Mouse (Mus musculus) left cerebral cortex, postnatal 14 days (tissue): ENCODE data around the gene Atp1b2. TPM values are rescaled to one million over a fixed set of nuclear protein-coding genes. Genes with fewer than 3 reads are reported as not detected.

Source experiments
- DNase-seq, 2 experiments: peaks; one replicate each; pipeline ENCODE4 v3.0.0; 2021 to 2022; ENCODE audit warnings: low spot score in 2 of 2, mixed read lengths in 1 of 2
- intact Hi-C: fragments of 180-260 bp; cut with DNase I; formaldehyde crosslinking; loops from one replicate; pipeline ENCODE4 v1.15.1; 2025
- microRNA-seq, 2 experiments: library from miRNA; unstranded; fragments of <30 nt; microRNA quantifications; one replicate each; pipeline ENCODE4 v1.2.0; 2022
- total RNA-seq, 2 experiments: library from RNA; stranded (reverse); gene quantifications; 2 replicates each; pipeline ENCODE4 v1.2.3; 2021

Gene Atp1b2
- total RNA-seq, 2 experiments from 2014 or later, result 451 to 452 TPM

GRCm38 (mm10) chr11:69558756-69559155 lies 47.0 kb downstream of the Atp1b2 start:
- intact Hi-C loops, result no loop called here
- no peak for DNase-seq

- intact Hi-C loops, result no loop called here
These were observed 48.3 kb downstream of the Atp1b2 start for GRCm38 (mm10) chr11:69557381-69557958.

GRCm38 (mm10) chr11:69554539-69555140 lies 51.1 kb downstream of the Atp1b2 start:
- DNase-seq, result no peak
- intact Hi-C loops, result no loop called here

More at GRCm38 (mm10) chr11:69557381-69557958, 48.3 kb downstream of the Atp1b2 start:
- peak in 1 of 2 experiments; percentile 65 for DNase-seq

GRCm38 (mm10) chr11:69553341-69553721 lies 52.4 kb downstream of the Atp1b2 start:
- intact Hi-C loops, result no loop called here
- no peak for DNase-seq

GRCm38 (mm10) chr11:69552622-69553340 lies 53.0 kb downstream of the Atp1b2 start:
- peak; percentile 64 to 86 for DNase-seq
- intact Hi-C loops, result no loop called here

- intact Hi-C loops, result no loop called here
- no peak for DNase-seq
These were observed 54.4 kb downstream of the Atp1b2 start for GRCm38 (mm10) chr11:69551310-69551709.

Small RNAs within 50 kb of the gene (microRNA-seq; reads per million reads assigned to microRNA genes)
- 0 reads per million in 2 experiments for gene Mir467f

Other genes starting within 250 kb of the Atp1b2 start
- 100 to 1,000 TPM; 531 to 563 TPM for gene Chd3, start 236.5 kb downstream of the Atp1b2 start, total RNA-seq
- gene Naa38, start 210.5 kb downstream of the Atp1b2 start, total RNA-seq, result 100 to 1,000 TPM in 1 of 2 experiments, 10 to 100 TPM in 1; 92.0 to 106 TPM
- gene Cyb5d1, start 210.3 kb downstream of the Atp1b2 start, total RNA-seq, result 10 to 100 TPM; 36.8 to 42.0 TPM
- 1 to 10 TPM; 2.6 to 2.9 TPM for gene Tmem88, start 207.7 kb downstream of the Atp1b2 start, total RNA-seq
- 10 to 100 TPM; 33.0 to 33.3 TPM for gene Kdm6b, start 192.3 kb downstream of the Atp1b2 start, total RNA-seq
- gene Dnah2, start 56.8 kb downstream of the Atp1b2 start, total RNA-seq, result 1 to 10 TPM; 3.5 to 3.6 TPM
- 100 to 1,000 TPM in 1 of 2 experiments, 10 to 100 TPM in 1; 71.8 to 100 TPM for gene Efnb3, start 45.7 kb downstream of the Atp1b2 start, total RNA-seq
- gene Wrap53, start 25.7 kb downstream of the Atp1b2 start, total RNA-seq, result 1 to 10 TPM; 6.9 to 8.3 TPM
- 10 to 100 TPM; 21.2 to 21.9 TPM for gene Trp53, start 25.6 kb downstream of the Atp1b2 start, total RNA-seq
- gene Shbg, start 12.0 kb upstream of the Atp1b2 start, total RNA-seq, result not detected
- gene Sat2, start 16.1 kb upstream of the Atp1b2 start, total RNA-seq, result 10 to 100 TPM in 1 of 2 experiments, 1 to 10 TPM in 1; 9.9 to 10.2 TPM
- gene Fxr2, start 27.0 kb upstream of the Atp1b2 start, total RNA-seq, result 100 to 1,000 TPM; 107 TPM
- gene Sox15, start 49.4 kb upstream of the Atp1b2 start, total RNA-seq, result not detected
- 10 to 100 TPM; 77.6 to 83.7 TPM for gene Mpdu1, start 56.7 kb upstream of the Atp1b2 start, total RNA-seq
- 10 to 100 TPM; 13.5 to 13.8 TPM for gene Cd68, start 60.2 kb upstream of the Atp1b2 start, total RNA-seq
- 100 to 1,000 TPM; 368 to 371 TPM for gene Eif4a1, start 66.5 kb upstream of the Atp1b2 start, total RNA-seq
- 100 to 1,000 TPM in 1 of 2 experiments, 10 to 100 TPM in 1; 91.5 to 102 TPM for gene Senp3, start 76.1 kb upstream of the Atp1b2 start, total RNA-seq
- gene Tnfsf13, start 79.8 kb upstream of the Atp1b2 start, total RNA-seq, result 1 to 10 TPM; 1.7 to 2.0 TPM
- gene Tnfsf12, start 89.9 kb upstream of the Atp1b2 start, total RNA-seq, result 1 to 10 TPM; 5.8 to 7.6 TPM
- under 1 TPM; 0.81 to 0.95 TPM for gene Tnfsfm13, start 90.2 kb upstream of the Atp1b2 start, total RNA-seq
- 10 to 100 TPM; 54.3 to 54.4 TPM for gene Polr2a, start 152.7 kb upstream of the Atp1b2 start, total RNA-seq
- not detected for gene Slc35g3, start 156.0 kb upstream of the Atp1b2 start, total RNA-seq
- gene Zbtb4, start 160.0 kb upstream of the Atp1b2 start, total RNA-seq, result 10 to 100 TPM; 71.1 to 86.9 TPM
- under 1 TPM; 0.76 to 0.79 TPM for gene Chrnb1, start 190.0 kb upstream of the Atp1b2 start, total RNA-seq
- 10 to 100 TPM; 15.4 to 20.4 TPM for gene Fgf11, start 195.9 kb upstream of the Atp1b2 start, total RNA-seq
- gene Tmem102, start 199.7 kb upstream of the Atp1b2 start, total RNA-seq, result not detected
- not detected for gene Gm39566, start 209.4 kb upstream of the Atp1b2 start, total RNA-seq
- not detected for gene Spem2, start 212.5 kb upstream of the Atp1b2 start, total RNA-seq
- gene Spem1, start 216.2 kb upstream of the Atp1b2 start, total RNA-seq, result under 1 TPM in 1 of 2 experiments, not detected in 1; 0.32 TPM
- gene Nlgn2, start 231.8 kb upstream of the Atp1b2 start, total RNA-seq, result 100 to 1,000 TPM; 277 to 281 TPM
- gene Tmem256, start 232.6 kb upstream of the Atp1b2 start, total RNA-seq, result 100 to 1,000 TPM; 160 to 167 TPM
- gene Plscr3, start 240.4 kb upstream of the Atp1b2 start, total RNA-seq, result 10 to 100 TPM; 19.5 to 22.3 TPM